Mouse (Mus musculus) CD4-positive, CD25-positive, alpha-beta regulatory T cell, adult 9 weeks (primary cell): Measurements from ENCODE around the gene Saa2. TPM values are rescaled to one million over a fixed set of nuclear protein-coding genes. Genes with fewer than 3 reads are reported as not detected.

Experiments used
- polyA plus RNA-seq: library from polyadenylated mRNA; unstranded; fragments of 100-300 nt; shearing (Covaris generic); gene quantifications from one replicate; pipeline ENCODE4 v1.2.1, GENCODE M21; 2017

Gene Saa2
- polyA plus RNA-seq = not detected

DNA sequence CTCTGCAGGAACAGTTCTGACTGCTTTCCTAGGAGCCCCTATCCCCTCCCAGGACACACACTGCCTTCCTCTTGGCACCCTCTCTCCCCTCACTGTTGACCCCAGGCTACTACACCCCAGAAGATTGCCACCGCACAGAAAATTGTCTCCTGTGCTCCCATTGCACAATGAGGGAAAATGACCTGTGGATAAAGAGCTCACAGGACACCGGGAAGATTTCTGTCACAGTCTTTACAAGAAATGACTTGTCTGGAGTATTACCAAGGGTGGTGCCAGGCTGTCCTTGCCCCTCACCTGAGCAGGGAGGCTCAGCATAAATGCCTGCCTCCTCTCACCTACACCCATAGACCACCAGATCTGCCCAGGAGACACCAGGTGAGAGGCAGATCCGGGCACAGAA lies at the start of gene Saa2:
Gene Saa2, plus strand, starts transcription at position 301 of the 400 bp plus-strand sequence.

DNA sequence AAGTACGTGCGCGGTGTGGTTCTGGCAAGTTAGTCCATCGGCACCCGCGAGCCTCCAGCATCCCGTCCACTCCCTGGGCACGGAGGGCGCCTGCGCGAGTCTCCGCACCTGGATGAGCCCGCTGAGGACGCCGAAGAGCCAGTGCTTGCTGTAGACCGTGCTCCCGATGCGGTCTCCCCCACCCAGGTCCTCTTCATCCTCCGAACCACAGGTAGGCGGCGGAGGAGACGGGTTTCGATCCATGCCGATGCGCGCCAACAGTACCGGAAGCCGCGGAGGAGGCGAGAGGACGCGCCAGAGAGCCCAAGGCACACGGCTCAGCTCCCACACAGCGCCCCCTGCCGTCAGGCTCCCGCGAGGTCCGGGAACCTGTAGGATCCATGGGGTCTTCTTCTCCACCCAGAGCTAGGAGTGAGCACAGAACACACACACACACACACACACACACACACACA lies 41.2 kb upstream of the Saa2 start, which contains the start of gene Saal1:
Gene Saal1, minus strand, starts transcription at position 291 of the 455 bp plus-strand sequence.

DNA sequence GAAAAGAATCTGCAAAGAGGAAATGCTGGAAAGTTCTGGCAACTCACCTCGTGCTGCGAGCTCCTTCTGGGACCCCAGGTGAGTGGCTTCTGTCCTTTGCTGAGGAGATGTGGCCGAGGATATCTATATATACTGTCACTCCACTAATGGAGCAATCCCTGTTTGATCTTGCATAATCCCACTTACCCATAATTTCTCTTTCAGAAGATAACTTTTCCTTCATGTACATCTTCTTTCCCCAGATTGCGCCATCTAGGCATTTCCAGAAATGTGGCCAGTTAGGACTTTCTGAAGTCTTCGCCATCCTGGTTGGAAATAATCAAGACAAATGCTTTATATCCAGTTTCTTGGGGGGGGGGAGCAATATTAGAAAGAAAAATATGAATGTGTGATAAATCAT lies 36.0 kb upstream of the Saa2 start, which contains the start of gene Saa3:
Gene Saa3, minus strand, starts transcription at position 101 of the 400 bp plus-strand sequence.

DNA sequence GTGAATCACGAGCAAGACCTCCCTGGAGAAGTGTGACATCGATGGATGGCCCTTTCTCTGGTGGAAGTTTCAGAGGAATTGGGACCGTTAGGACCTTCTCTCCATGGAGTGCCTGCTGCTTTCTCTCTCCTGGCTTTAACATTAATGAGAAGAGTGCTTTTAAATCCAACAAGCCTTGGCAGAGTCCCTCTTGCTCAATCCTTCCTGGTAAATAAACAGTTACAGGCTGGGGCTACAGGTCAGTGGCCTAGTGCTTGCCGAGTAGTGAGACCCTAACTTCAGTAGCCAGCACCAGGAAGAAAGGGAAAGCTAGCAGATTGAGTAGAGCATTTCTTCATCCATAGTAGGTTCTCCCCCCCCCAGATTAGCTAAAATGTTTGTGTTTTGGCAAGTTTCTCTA lies 19.1 kb upstream of the Saa2 start, which contains the start of gene Saa4:
Gene Saa4, minus strand, starts transcription at position 146 of the 400 bp plus-strand sequence.

DNA sequence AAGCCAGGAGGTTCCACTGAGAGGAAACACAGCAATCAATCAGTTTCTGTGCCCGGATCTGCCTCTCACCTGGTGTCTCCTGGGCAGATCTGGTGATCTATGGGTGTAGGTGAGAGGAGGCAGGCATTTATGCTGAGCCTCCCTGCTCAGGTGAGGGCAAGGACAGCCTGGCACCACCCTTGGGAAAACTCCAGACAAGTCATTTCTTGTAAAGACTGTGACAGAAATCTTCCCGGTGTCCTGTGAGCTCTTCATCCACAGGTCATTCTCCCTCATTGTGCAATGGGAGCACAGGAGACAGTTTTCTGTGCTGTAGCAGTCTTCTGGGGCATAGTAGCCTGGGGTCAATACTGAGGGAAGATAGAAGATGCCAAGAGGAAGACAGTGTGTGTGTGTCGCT lies 8.7 kb upstream of the Saa2 start, which contains the start of gene Saa1:
Gene Saa1, minus strand, starts transcription at position 101 of the 400 bp plus-strand sequence.

DNA sequence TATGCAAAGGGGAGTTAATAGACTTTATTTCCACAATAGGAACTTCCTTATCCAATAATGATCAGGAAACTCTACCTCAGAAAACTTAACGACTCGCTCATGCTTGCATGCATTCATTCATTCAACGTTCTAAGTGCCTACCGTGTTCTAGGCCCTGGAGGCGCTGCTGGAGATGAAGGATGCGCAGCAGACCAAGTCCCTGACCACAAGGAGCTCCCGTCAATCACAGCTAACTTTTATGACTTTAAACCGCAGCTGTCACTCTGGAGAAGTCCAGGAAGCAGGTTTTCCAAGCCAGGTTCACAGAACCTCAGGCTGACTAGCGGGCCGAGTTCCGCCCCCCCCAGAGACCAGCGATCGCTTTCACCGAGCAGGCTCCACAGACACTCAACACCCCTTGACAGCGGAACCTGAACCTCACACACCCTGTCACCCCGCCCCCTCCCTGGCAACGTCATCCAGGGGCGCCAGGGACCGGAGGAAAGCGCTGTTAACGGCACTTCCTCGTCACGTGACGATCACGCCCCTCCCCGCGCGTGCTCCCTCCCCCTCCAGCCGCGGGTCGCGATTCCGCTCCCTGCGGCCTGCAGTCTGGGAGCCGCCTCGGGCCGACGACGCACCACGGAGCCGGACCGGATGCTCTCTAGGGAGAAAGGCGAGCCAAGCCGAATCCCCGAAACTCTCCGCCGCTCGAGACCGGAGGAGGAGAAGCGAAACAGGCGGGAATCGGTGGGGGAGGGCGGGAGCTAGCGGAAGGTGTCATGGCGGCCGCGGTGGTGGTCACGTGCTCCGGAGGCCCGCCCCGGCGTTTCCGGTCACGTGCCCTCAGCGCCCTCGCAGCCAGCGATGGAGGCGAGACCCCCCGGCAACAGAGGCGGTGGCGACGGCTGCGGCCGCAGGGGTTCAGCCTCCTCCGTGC lies 44.0 kb downstream of the Saa2 start, which contains the start of the genes Hps5 and Gtf2h1:
Gene Hps5, minus strand, starts transcription at position 778 of the 919 bp plus-strand sequence.
Gene Gtf2h1, plus strand, starts transcription at position 817 of the 919 bp plus-strand sequence.

Other genes starting within 250 kb of the Saa2 start
- gene Sergef, start 112.0 kb upstream of the Saa2 start, polyA plus RNA-seq = 26.5 TPM
- gene Tph1, start 79.3 kb upstream of the Saa2 start, polyA plus RNA-seq = not detected
- gene Saal1, start 41.1 kb upstream of the Saa2 start, polyA plus RNA-seq = 24.4 TPM
- gene Saa3, start 36.1 kb upstream of the Saa2 start, polyA plus RNA-seq = not detected
- gene Saa4, start 19.2 kb upstream of the Saa2 start, polyA plus RNA-seq = not detected
- gene Saa1, start 8.8 kb upstream of the Saa2 start, polyA plus RNA-seq = not detected
- 43.3 TPM for gene Hps5, start 44.3 kb downstream of the Saa2 start, polyA plus RNA-seq
- 32.0 TPM for gene Gtf2h1, start 44.3 kb downstream of the Saa2 start, polyA plus RNA-seq
- 1,290 TPM for gene Ldha, start 89.7 kb downstream of the Saa2 start, polyA plus RNA-seq
- not detected for gene Ldhc, start 109.4 kb downstream of the Saa2 start, polyA plus RNA-seq
- gene Tsg101, start 168.2 kb downstream of the Saa2 start, polyA plus RNA-seq = 135 TPM
- gene Uevld, start 206.7 kb downstream of the Saa2 start, polyA plus RNA-seq = 8.7 TPM
- not detected for gene Gm9999, start 231.8 kb downstream of the Saa2 start, polyA plus RNA-seq